Mouse (Mus musculus) cerebellum, adult (tissue): ENCODE data around the gene Aggf1.
"Not testable (repeated sequence)": the region's sequence is repeated elsewhere in the genome, so short reads cannot be mapped to it uniquely, and the experiment has no call there.

Experiments
- ATAC-seq: cut with Nextera tagmentation; 2 replicates; pipeline ENCODE4 v1.9.2; 2017; ENCODE audit warnings: mild to moderate bottlenecking, moderate library complexity, mixed read lengths; ENCODE audit not compliant: insufficient number of reproducible peaks, low FRiP score, low TSS enrichment

Gene Aggf1

DNA sequence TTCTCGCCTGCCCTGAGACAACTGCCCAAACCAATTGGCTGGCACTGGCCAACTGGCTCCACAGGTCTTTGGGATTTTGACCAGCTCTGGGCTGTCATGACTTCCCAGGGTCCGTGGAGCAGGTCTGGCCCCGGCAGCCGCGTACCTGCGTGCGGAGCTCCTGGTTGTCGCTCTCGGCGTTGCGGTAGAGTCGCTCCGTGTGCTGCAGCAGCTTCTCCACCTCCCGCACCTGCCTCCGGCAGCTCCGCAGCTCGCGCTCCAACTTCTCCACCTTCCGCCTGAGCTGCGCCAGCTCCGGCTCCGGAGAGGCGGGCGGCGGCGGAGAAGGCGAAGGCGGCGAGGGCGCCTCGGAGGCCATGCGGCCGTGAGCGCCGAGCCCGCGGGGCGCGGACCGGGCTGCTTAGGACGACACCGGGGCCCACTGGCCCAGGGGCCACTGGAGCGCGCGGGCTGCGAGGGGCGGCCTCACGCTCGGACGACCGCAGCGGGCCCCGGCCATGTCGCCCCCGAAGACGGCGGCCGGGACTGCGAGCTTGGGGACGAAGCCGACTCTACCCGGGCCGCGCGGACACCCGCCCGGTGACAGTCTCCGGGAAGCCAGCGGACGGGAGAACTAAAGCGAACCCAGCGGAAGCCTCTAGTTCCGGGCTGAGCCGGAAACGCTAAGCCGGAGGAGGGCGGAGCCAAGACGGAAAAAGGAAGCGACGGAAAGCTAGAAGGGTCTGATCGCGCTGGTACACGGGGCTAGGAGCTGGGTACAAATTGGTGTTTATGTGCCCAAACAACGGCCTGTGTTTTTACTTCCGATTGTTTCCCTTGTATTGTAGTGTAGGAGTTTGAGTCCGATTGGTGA lies at the start of gene Aggf1:
Gene Aggf1 (minus strand): TSS at position 652 of the 853 bp plus-strand sequence.
- ATAC-seq: peak; percentile 93

DNA sequence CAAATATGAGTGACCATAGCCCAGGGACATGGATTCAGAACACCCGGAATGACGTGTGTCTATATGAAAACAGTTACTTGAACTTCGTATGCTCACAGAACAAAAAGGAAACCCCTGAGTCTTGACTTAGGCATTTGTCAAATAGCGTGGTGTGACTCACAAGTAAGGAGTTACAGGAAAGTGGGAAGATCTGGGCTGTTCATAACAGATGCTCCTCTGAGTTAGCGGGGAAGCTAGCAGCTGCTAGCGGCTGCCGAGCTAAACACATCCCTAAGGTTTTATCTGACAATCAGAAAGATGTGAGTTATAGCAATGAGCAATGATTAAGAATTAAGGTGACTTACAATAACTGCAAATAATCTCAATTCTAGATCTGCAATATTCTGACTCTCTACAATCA lies 49.8 kb upstream of the Aggf1 start:
- no peak for ATAC-seq

DNA sequence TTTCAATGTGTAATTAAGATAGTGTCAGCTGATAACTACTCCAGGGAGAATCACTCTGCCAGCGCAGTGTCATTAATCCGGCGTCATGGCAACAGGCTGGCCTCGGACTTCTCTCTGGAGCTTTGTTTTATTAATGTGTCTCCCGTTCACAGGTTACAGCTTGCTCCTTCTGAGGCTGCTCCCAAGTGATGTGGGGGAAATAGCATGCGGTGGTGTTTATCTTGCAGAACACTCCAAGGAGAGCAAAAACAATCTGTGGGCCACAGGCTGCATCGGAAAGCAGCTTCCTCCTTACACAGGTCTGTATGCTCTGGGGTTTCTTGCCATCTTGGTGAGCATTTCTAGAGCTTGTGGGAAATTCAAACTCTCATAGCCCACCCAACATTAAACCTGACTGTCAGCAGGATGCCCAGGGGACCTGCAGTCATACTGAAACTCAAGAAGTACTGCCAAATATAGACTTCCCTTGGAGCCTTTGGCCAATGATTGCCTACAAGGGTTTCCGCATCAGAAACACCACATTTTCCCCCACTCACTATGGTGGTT lies 44.1 kb upstream of the Aggf1 start:
- no peak for ATAC-seq

DNA sequence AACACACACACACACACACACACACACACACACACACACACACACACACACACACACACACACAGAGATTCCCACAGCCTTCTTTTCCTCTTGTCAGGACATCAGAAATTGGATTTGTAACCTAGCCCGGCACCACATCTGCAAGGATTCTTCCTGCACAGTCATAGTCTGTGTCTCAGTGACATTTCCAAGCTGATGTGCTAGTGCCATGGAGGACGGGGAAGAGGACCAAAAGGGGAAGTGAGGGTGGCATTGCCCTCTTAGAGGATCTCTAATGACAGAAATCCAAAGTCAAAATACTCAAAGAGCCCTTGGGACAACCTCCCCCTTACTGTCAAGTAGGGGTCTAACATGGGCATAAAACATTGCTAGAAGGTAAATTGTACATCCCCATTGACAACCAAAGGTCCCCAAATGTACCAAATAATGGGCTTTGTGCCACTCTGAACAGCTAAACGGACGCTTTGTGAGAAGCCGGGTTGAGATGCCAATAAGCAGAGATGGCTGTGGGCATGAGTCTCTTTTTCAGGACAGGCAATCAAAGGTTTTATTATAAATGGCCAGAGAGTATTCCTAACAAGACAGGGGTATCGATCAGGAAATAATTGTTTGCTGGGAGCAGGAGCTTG lies 43.5 kb upstream of the Aggf1 start:
- no peak for ATAC-seq

DNA sequence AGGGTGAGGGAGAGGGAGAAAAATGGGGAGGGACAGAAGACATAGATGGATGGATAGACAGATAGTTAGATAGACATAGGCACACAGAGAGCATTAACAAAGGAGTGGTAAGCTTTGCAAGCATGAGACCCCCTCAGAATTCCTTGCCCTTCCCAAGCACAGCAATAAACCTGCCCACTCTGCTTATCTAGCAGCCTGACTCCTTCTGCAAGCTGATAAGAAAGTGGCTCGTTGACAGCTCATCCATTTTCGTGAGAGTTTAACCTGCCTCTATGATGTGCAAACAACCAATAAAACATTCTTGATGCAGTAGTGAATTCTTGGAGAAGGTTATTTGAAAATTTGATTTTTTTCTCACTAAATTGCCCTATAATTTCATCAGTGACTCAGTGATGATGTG lies 37.1 kb upstream of the Aggf1 start:
- ATAC-seq: no peak

DNA sequence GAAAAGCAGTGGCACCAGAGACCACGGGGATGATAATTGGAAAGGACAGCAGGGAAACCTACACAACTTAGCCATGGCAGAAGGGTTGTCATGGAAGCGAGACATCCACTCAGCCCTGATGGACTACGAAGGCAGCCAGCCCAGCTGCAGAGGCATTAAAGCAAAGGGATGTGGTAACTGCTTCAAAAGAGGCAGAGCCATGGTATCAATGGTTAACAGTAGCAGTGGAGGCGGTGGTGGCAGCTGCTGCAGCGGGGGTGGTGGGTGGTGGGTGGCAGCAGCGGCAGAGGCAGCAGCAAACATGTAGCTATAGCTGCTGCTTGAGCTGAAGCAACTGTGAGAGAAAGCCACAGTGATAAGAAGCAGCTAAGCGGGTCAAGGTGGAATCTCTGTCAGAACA lies 18.1 kb upstream of the Aggf1 start:
- no peak for ATAC-seq

DNA sequence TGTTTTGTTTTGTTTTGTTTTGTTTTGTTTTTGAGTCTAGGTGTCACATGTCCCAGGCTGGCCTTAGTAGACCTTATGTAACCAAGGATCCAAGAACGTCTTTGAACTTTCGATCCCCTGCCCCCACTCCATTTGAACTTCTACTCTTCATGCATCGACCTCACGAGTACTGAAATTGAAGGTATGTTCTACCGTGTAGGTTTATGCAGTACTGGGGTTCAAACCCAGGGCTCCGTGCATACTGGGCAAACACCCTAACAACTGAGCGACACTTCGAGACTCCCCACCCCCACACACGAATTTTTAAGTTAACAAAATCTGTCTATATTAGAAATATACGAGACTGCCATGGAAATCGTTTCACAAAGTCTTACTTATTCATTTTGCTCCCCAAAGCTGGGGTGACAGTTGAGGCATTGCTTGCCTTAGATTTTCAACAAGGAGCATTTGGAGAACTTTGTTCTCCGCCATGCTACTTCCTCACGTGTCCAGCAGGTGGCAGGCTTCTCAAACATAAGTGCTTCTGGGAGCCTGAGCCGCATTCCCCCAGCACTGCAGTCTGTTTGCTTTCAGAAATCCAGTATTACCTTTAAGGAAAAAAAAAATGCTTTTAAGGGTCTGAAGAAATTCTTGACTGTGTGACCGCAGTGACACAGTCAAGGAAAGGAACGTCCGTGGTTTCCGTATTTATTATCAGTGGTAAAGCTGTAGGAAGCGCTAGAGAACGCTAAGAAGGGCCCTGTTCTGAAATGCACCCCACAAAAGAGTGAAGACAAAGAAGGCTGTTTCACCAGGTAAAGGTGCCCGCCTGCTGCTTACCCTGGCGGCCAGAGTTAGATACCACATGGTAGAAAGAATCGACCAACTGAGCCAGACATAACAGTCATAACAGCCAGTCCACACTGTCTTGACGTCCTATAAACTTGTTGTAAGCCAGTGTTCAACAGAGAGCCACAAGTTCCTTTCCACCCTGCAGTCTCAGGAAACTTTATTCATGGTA lies 15.0 kb upstream of the Aggf1 start:
- ATAC-seq: peak; percentile 74

DNA sequence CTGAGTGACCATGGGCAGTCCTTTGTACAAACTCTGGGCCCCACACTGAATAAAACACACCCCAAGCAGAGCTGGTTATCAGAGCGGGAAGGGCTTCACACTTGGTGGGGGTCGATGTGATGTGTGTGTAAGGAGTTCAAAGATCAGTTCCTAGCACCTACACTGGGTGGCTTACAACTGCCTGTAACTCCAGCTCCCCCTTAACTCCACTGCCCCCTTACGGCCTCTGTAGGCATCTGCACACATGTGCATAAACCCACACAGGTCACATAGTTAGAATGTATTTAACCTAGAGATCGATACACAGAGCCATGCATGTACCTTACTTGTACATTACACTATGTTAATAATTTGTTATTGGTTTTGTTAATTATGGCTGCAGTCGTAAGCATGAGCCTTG lies 13.1 kb upstream of the Aggf1 start:
- ATAC-seq: no peak

DNA sequence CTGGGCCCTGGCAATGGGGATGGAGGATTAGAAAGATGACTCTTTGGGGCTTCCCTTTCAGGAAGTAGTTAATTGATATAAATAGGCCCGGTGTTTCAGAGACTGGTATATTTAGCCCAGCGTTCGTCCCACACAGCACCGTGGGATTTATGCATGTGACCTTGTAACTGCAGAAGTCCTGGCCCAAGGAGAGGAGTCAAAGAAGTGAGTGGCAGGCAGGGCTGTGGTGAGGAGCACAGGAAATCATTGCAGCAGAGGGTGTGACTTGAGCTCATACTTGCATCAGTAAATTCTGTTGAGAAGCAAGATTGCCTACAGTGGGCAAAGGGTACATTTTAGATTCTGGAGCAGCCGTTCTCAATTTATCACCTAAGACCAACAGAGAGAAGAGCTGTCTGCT lies 7.3 kb upstream of the Aggf1 start:
- ATAC-seq: no peak

DNA sequence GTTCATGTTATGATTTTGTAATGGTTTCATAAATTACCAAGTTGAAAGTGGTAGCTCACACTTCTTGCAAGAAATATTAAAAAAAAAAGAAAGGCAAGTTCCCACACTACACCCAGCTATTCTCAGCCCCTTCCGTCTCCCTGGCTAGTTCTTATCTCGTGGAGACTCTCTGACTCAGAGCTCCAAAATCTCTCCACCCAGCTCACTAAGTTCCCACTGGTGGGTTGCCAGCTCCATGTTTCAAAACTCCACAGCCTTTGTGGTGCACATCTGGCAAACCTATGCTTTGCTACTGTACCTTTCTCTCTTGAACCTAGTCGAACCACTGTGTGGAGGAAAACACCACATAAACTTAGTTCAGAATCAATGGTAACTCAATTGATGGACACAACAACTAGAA lies 3.5 kb upstream of the Aggf1 start:
- no peak for ATAC-seq

DNA sequence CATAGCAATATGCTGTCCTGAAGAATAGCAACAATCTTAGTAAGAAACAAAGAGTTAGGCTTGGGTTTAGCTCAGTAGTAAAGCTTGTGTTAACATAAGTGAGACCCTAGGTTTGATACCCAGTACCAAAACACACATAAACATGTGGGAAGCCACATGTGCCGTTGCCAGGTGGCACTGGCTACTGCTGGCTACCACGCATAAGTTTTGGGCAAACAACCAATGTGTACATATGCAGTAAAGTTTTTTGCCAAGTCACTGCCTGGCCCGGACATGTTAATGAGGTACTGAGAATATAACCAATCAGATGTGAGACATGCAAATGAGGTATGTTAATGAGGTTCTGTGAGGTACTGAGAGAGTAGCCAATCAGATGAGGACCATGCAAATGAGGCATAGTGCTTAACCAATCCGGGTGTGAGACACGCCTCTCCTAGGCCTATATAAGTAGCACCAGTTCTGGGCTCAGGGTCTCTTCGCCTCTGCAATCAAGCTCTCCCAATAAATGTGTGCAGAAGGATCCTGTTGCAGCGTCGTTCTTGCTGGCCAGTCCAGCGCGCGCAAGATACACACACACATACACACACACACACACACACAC lies 1.6 kb upstream of the Aggf1 start:
- not testable (repeated sequence) for ATAC-seq

DNA sequence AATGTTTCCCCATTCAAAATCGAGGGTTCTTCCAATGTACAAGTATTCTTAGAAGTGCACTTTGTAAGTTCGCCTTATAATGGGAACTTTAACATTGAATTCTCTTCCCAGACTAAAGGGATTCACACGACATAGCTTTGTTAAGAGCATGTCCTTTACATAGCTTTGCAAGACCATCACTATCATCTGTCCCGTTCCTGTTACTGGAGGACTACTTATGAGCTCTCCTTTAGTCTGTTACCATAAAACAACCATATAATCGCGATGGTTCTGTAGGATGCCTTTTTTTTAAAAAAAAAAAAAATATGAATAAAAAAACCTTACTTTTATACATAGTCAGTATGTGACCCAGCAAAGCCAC lies 382 bp upstream of the Aggf1 start:
- ATAC-seq: 0 out of 2 replicates have a peak, but pooled peaks have one; percentile 10

DNA sequence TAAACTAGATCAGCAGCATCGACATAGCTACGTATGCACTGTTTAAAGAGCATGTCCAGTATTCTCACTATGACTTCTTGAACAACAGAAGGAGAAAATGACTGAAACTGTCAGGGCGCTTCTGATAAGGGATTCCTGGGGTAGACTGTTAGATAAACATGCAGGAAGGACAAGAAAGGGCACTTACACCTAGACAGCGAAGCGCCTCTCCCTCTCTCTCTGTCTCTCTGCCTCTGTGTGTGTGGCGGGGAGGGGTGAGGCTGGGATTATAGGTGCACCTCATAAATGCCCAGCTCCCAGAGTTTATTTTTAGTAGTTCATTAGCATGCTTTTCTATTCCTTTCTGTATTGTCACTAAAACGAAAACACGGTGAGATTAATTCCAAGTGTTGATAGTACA lies 8.8 kb downstream of the Aggf1 start:
- ATAC-seq: no peak

DNA sequence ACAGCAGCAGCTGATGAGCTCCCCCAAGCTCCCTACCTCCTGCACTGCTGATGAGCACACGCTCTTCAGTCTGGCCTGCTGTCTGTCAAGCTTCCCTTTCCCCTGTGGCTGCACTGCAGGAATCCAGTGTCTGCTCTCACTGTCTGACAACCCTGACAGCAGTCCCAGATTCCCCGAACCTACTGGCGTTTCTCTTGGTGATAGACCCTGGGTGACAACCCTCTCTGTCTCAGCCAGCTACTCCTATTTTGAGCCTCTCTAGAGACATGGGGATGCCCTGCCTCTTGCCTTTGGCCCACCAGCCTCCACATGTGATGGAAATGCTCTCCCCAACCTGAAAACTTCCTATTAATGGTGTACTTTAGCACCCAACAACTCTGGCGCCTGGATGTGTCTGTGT lies 11.7 kb downstream of the Aggf1 start:
- no peak for ATAC-seq

DNA sequence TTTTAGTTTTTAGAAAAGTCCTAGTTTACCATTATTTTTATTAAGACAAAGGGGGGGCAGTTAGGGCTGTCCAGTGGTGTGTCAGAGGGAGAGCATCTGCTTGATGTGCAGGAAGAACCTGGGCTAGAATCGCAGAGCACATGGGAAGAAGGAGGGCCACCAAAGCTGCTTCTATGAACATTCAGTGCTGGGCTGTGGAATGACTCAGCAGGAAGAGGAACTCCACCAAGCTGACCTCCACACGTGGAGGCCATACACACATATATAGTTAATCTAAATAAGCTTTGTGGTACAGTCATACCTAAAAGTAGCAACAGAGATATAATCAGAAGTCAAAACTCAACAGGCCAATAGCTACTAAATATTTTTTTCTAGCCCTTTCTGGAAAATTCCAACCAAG lies 16.9 kb downstream of the Aggf1 start:
- ATAC-seq: no peak

DNA sequence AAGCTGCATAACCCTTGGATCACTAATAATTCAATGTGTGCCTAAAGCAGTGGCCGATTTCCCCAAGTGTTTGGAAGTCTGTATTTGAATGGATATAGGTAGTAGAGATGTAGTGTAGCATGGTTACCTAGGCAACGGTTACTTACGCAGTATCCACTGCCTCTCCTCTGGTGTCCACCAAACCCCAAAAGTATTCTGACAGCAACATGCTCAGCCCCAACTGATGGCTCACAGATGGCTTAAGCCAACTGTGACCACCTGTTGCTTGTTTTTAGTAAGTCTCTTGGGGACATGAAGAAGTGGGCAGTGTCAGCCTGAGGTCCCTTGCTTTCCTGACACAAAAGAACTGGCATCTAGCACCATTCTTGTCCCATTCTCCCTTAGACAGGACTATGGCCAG lies 26.7 kb downstream of the Aggf1 start:
- no peak for ATAC-seq

DNA sequence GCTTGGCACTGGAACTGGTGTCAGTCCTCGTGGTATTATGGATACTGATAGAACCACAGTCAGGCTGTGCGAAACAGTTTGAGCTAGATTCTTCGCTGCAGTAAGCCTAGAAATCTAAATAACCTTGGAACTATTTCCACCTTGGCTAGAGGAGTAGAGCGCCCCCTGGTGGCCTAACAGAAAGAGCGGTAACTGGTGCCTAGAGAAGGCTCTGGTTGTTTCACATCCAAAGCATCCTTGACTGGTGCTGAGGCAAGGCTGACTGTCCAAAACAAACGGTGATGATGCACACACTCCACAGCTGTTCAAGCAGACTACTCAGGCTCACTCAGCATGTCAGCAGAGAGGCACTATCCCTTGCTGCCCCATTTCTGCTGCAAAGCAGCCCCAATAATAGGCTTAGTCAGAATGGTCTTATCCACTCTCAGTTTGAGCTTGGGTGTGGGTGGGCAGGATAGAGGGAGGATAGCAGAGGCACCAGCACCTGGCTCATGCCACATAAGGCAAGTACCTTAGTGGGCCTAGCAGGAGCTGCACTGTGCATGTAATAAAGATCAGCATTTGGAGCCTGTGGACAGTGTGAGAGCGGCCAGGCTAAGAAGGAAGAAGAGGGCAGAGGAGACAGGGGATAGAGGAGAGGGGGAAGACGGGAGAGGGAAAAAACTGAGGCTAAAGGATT lies 28.0 kb downstream of the Aggf1 start:
- ATAC-seq: peak; percentile 71

DNA sequence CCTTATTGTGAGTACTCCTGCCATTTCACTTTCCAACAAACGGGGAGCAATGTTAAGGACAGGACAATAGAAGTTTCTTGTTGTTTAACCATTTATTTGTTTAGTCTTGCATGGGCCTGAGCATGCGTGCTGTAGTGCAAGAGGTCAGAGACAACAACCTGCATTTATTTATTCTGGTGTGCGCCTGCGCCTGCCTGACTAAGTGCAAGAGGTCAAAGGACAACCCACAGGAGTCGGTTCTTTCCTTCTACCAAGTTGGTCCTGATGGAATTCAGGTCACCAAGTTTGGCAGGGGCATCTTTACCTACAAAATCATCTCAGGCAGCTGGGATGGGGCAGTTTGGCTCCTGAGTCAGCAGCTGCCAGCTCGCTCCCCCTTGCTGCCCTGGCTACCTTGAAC lies 29.3 kb downstream of the Aggf1 start:
- no peak for ATAC-seq

DNA sequence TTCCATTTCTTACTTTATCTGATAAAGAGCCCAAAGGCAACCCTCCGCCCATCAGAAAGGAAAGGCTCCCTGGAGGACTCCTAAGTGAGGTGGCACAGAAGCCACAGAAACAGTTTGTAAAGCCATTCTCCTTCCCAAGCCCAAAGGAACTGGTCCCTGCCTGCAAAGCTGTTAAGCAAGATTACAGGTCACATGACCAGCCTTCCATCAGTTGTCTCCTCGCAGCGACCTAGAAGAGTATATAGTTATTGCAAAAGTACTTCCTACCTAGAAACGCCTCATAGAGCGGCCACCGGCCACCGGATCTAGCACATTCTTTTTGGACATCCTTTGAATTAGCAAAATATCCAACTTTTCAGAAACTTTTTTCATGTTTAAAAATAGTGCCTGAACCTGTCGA lies 31.7 kb downstream of the Aggf1 start:
- no peak for ATAC-seq
